Mouse (Mus musculus) midbrain, embryonic 15.5 days (tissue): ENCODE data around the gene Rsph4a. TPM values are rescaled to one million over a fixed set of nuclear protein-coding genes. Genes with fewer than 3 reads are reported as not detected.
"Not testable (repeated sequence)": the region's sequence is repeated elsewhere in the genome, so short reads cannot be mapped to it uniquely, and the experiment has no call there.

Experiments
- ATAC-seq: fragments of 200-750 bp; cut with Nextera tagmentation; replicated peaks from 2 replicates; pipeline ENCODE4 v1.8.0; 2017; ENCODE audit warnings: moderate TSS enrichment
- H3K27ac ChIP-seq: fragments of 300-500 bp; sonication (generic); 2 replicates; pipeline ENCODE4 v1.5.1; 2015; ENCODE audit warnings: mild to moderate bottlenecking, inconsistent platforms
- H3K27me3 ChIP-seq: fragments of 300-500 bp; sonication (generic); replicated peaks from 2 replicates; pipeline ENCODE4 v1.6.1; 2015; ENCODE audit warnings: inconsistent platforms
- H3K36me3 ChIP-seq: fragments of 300-500 bp; sonication (generic); replicated peaks from 2 replicates; pipeline ENCODE4 v1.6.1; 2015; ENCODE audit warnings: inconsistent platforms
- H3K4me1 ChIP-seq: fragments of 300-500 bp; sonication (generic); 2 replicates; pipeline ENCODE4 v1.6.1; 2015; ENCODE audit warnings: inconsistent platforms
- H3K4me2 ChIP-seq: fragments of 300-500 bp; sonication (generic); 2 replicates; pipeline ENCODE4 v1.6.1; 2015; ENCODE audit warnings: inconsistent platforms, mild to moderate bottlenecking, moderate library complexity
- H3K4me3 ChIP-seq: fragments of 300-500 bp; sonication (generic); 2 replicates; pipeline ENCODE4 v1.5.1; 2015; ENCODE audit warnings: mild to moderate bottlenecking, inconsistent platforms
- H3K9ac ChIP-seq: fragments of 300-500 bp; sonication (generic); 2 replicates; pipeline ENCODE4 v1.6.1; 2015; ENCODE audit warnings: mild to moderate bottlenecking, inconsistent platforms
- H3K9me3 ChIP-seq: fragments of 300-500 bp; sonication (generic); 2 replicates; pipeline ENCODE4 v1.6.1; 2016; ENCODE audit warnings: inconsistent platforms
- WGBS: fragments of 180-500 bp; shearing (Covaris S2); methylation state at CpG from one replicate; pipeline ENCODE4 v1.1.7; 2015; ENCODE audit warnings: mixed read lengths; 5-methylcytosine and 5-hydroxymethylcytosine counted together
- polyA plus RNA-seq: library from polyadenylated mRNA; unstranded; fragments of >200 nt; fragmentation: Nextera tagmentation; extraction: Ambion mirVana; gene quantifications from 2 replicates; pipeline ENCODE4 v1.2.1, GENCODE M21; 2015

Gene Rsph4a
- polyA plus RNA-seq = 1.3 and 1.4 TPM in 2 replicates

DNA sequence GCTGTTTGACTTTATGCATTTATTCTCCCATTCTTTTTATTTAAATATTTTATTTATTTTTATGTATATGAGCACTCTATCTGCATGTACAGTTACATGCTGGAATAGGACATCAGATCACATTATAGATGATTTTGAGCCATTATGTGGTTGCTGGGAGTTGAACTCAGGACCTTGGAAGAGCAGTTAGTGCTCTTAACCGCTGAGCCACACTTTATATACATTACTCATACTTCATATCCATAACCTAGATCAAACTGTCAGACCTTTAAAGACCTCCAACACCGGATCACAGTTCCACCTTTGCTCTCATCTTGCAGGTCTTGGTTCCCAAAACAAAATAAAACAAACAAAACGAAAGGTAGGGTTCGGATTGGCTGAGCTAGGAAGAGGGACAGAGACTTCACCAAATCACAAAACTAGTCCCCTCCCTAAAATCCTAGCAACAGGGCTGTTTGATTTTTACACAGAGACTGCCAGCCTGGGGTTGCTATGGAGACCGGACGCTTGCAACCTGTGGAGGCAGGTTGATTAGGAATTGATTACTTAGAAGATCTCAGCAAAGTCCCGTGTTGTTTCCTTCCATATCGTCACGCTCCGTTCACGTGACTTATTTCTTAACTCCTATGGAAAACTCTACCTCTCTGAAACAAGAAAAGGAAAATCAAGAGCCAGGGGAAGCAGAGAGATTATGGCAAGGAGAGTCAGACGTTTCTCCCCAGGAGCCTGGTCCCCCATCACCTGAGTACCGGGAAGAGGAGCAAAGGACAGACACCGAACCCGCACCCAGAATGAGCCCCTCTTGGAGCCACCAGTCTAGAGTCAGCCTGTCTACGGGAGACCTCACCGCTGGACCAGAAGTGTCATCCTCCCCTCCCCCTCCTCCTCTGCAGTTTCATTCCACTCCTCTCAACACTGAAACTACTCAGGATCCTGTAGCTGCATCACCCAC, at the start of gene Rsph4a:
Gene Rsph4a (plus strand): TSS at position 582 of the 952 bp plus-strand sequence.
- peak within 1 kb of the TSS; percentile 79 for H3K4me2 ChIP-seq
- ATAC-seq = peak; percentile 100
- no peak within 1 kb of the TSS for H3K27ac ChIP-seq
- no peaks in the 10 kb centered on the region for H3K9me3 ChIP-seq
- H3K4me1 ChIP-seq = no peaks in the 10 kb centered on the region
- H3K9ac ChIP-seq = peak within 1 kb of the TSS; percentile 23
- WGBS = 6% methylated on average over 17 of the region's 17 CpGs
- H3K36me3 ChIP-seq = no peaks in the 10 kb centered on the region
- H3K4me3 ChIP-seq = peak within 1 kb of the TSS; percentile 43
- H3K27me3 ChIP-seq = no peaks in the 10 kb centered on the region

DNA sequence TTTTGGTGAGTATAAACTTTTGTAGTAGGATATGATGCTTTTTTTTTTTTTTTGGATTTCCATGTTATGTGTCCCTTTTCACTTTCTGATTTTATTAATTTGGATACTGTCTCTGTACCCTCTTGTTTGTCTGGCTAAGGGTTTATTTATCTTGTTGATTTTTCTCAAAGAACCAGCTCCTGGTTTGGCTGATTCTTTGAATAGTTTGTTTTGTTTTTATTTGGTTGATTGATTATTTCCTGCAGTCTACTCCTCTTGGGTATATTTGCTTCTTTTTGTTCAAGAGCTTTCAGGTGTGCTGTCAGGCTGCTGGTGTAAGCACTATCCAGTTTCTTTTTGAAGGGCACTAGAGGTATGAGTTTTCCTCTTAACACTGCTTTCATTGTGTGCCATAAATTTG, 47.5 kb upstream of the Rsph4a start, which contains the start of gene Sult3a1:
Gene Sult3a1 (plus strand): TSS at position 301 of the 400 bp plus-strand sequence.
- H3K4me1 ChIP-seq = no peaks in the 10 kb centered on the region
- ATAC-seq = no peak
- H3K4me2 ChIP-seq = no peak within 1 kb of the TSS

DNA sequence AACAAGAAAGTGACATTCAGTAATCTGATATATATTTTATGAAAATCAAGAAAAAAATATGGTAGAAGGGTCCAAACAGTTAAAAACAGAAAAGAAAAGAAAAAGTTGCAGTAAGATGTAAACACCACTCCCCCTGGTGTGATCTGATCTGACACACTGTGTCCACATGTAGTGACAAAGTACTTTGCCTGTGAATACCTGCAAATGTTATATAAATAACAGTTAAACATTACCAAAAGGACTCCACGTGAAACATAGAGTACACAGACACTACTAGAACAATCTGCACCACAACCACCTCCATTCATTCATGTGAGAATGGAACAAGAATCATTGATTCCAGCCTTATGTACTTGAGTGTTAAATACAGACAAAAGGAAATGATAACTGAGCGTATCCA, 38.9 kb upstream of the Rsph4a start:
- H3K4me1 ChIP-seq = no peaks in the 10 kb centered on the region
- H3K4me3 ChIP-seq = no peak overlapping the region
- no peak for ATAC-seq
- 80% methylated on average over 2 of the region's 2 CpGs for WGBS
- H3K36me3 ChIP-seq = no peaks in the 10 kb centered on the region
- H3K27me3 ChIP-seq = no peaks in the 10 kb centered on the region
- H3K9ac ChIP-seq = no peak overlapping the region
- no peaks in the 10 kb centered on the region for H3K9me3 ChIP-seq
- H3K27ac ChIP-seq = no peak overlapping the region
- H3K4me2 ChIP-seq = no peak overlapping the region

More for the DNA sequence above, 47.5 kb upstream of the Rsph4a start, which contains the start of gene Sult3a1:
- Histone ChIP-seq H3K27ac (no peak within 1 kb of the TSS), H3K27me3 (no peaks in the 10 kb centered on the region), H3K9me3 (no peaks in the 10 kb centered on the region), H3K36me3 (no peaks in the 10 kb centered on the region), H3K4me3 (no peak within 1 kb of the TSS), H3K9ac (no peak within 1 kb of the TSS)

DNA sequence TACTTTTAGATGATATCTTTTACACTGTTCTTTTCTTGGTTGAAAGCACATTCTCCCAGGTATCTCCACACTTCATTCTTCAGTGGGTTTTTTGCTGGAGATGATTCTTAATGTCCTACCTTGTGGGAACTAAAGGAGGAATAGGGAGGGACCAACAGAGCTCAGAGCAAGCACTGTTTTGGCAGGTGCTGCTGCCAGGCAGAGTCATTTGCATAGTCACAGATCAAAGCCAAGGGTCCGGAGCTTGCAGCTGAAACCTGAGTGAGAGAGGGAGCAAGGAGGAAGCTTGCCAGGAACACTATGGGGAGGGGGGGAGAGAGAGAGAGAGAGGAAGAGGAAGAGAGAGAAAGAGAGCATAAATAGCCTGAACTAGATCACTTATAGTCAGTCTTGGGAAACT, 34.5 kb upstream of the Rsph4a start:
- H3K4me1 ChIP-seq = no peaks in the 10 kb centered on the region
- H3K9me3 ChIP-seq = no peaks in the 10 kb centered on the region
- no peak overlapping the region for H3K27ac ChIP-seq
- ATAC-seq = no peak
- H3K9ac ChIP-seq = no peak overlapping the region
- no peaks in the 10 kb centered on the region for H3K36me3 ChIP-seq
- H3K4me3 ChIP-seq = no peak overlapping the region
- no peaks in the 10 kb centered on the region for H3K27me3 ChIP-seq
- WGBS = 24% methylated on average over 1 of the region's 1 CpGs
- no peak overlapping the region for H3K4me2 ChIP-seq

DNA sequence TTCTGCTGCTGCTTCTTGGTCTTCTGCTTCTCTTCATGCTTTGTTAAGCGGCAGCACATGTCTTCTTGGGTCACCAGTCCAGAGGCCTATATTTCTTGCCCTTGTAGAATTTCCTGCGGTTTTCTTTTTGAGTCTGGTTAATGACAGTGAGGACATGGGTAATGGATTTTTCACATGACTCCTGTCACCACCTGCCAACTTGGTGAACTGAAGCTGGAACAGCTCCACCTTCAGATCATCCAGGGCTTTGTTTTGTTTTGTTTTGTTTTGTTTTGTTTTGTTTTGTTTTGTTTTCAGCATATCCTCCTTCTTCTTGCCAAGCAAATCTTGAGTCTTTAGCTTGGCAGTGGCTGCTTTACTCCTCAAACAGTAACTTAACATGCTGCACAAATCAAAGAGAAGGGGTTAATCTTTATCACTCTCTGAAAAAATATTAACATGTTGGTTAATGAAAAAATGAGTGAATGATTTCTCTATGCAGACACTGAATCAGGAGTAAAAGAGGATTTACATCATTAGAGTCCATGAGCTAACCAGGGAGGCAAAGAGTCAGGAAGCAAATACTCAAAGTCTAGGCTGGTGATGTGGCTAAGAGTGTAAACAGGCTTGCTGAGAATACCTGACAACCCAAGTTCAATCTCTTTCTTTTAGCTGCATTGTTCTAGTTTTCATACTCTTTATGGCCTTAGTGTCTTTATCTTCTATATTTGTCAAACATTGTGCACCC, 32.1 kb upstream of the Rsph4a start:
- Histone ChIP-seq H3K27me3 (no peaks in the 10 kb centered on the region), H3K9me3 (no peaks in the 10 kb centered on the region), H3K9ac (no peak overlapping the region), H3K4me3 (no peak overlapping the region), H3K27ac (no peak overlapping the region), H3K4me2 (no peak overlapping the region), H3K36me3 (no peaks in the 10 kb centered on the region), H3K4me1 (no peaks in the 10 kb centered on the region)
- 94% methylated on average over 2 of the region's 2 CpGs for WGBS
- ATAC-seq = no peak

DNA sequence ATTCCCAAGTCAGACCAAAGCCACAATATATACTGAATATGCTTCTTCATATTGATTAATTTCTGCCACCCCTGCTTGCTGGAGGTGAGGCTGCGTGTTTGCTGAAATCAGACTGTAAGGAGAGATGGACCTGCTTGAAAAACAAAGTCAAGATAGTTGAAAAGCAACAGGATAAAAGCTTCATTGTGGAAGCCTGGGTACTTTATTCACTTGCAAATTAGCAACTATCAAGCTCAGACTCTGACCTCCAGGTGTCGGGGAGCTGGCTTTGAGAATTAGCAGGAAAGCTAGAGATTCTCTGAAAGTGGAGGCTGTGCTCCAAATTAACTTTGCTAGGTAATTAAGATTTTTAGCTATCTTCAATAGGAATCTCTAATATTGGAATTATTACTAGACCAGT, 22.5 kb upstream of the Rsph4a start:
- H3K27ac ChIP-seq, H3K4me2 ChIP-seq, H3K36me3 ChIP-seq, ATAC-seq, H3K4me3 ChIP-seq, H3K27me3 ChIP-seq, H3K4me1 ChIP-seq, H3K9ac ChIP-seq, H3K9me3 ChIP-seq: not testable (repeated sequence)
- 77% methylated on average over 2 of the region's 2 CpGs for WGBS

DNA sequence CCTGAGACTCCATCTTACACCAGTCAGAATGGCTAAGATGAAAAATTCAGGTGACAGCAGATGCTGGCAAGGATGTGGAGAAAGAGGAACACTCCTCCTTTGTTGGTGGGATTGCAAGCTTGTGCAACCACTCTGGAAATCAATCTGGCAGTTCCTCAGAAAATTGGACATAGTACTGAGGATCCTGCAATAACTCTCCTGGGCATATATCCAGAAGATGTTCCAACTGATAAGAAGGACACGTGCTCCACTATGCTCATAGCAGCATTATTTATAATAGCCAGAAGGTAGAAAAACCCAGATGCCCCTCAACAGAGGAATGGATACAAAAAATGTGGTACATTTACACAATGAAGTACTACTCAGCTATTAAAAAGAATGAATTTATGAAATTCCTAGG, 3.4 kb upstream of the Rsph4a start:
- not testable (repeated sequence) for ATAC-seq, H3K27me3 ChIP-seq, H3K36me3 ChIP-seq, H3K4me3 ChIP-seq, H3K9ac ChIP-seq, H3K4me1 ChIP-seq, H3K9me3 ChIP-seq, H3K27ac ChIP-seq, H3K4me2 ChIP-seq
- 83% methylated on average over 1 of the region's 1 CpGs for WGBS

DNA sequence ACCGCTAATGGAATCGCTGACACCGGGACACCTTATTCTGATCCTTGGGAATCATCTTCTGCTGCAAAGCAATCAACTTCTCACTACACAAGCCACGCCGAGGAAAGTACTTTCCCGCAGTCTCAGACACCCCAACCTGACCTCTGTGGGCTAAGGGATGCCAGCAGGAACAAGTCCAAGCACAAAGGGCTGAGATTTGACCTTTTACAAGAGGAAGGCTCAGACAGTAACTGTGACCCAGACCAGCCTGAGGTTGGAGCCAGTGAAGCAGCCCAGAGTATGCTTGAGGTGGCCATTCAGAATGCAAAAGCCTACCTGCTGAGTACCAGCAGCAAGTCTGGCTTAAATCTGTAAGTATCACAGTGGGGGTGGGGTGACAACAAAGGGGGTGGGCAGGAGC, 578 bp downstream of the Rsph4a start:
- Histone ChIP-seq H3K27me3 (no peaks in the 10 kb centered on the region), H3K9ac (peak overlapping the region; percentile 23; the same call in 1 of the 2 replicates), H3K36me3 (no peaks in the 10 kb centered on the region), H3K4me2 (peak overlapping the region; percentile 79), H3K4me1 (no peaks in the 10 kb centered on the region), H3K9me3 (no peaks in the 10 kb centered on the region), H3K4me3 (peak overlapping the region; percentile 43), H3K27ac (no peak overlapping the region)
- 8% methylated on average over 6 of the region's 6 CpGs for WGBS
- peak; percentile 52 for ATAC-seq

DNA sequence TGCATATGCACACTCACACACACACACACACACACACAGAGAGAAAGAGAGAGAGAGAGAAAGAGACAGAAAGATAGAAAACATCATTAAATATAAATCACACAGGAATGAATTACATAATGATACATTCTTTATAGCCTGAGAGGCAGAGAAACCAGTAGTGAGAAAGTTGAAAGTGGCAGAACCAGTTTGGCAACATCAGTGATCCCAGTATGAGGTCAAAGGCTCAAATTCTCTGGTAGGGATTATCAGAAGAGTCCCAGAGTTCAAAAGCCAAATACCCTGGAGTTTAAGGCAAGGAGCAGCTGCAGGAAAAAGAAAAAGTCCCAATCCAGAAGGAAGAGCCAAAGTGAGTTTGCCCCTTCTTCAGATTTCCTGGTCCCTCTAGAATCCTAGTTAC, 35.8 kb downstream of the Rsph4a start:
- no peak for ATAC-seq
- H3K36me3 ChIP-seq = peaks cover 14% of the 10 kb centered on the region; the same call in 1 of the 2 replicates

DNA sequence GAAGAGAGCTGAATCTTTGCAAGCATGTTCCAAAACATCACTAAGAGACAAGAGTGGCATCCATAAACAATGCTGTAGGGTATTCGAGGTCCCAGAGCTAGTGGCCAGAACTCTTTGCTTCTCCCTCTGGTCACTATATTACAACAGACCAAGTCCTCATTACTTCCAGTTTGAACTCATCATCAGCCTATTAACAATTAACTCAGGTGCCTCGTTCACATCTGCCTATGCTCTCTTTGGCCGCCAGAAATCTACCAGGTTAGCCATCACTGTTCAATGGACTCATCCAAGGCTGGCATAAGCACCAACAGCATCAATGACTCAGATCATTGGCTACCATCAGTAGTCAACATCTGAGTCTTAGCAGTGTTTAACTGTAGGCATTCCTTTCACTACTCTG, 40.5 kb downstream of the Rsph4a start:
- Histone ChIP-seq H3K4me3 (no peak overlapping the region), H3K27ac (no peak overlapping the region), H3K4me1 (peaks cover 23% of the 10 kb centered on the region), H3K36me3 (no peaks in the 10 kb centered on the region; the same call in 1 of the 2 replicates), H3K9me3 (no peaks in the 10 kb centered on the region), H3K27me3 (no peaks in the 10 kb centered on the region), H3K9ac (no peak overlapping the region), H3K4me2 (no peak overlapping the region)
- WGBS = 88% methylated on average over 3 of the region's 3 CpGs
- no peak for ATAC-seq

More for the DNA sequence above, 35.8 kb downstream of the Rsph4a start:
- Histone ChIP-seq H3K27me3 (no peaks in the 10 kb centered on the region), H3K4me3 (no peak overlapping the region), H3K27ac (no peak overlapping the region), H3K9me3 (no peaks in the 10 kb centered on the region), H3K9ac (no peak overlapping the region), H3K4me1 (no peaks in the 10 kb centered on the region), H3K4me2 (no peak overlapping the region)

DNA sequence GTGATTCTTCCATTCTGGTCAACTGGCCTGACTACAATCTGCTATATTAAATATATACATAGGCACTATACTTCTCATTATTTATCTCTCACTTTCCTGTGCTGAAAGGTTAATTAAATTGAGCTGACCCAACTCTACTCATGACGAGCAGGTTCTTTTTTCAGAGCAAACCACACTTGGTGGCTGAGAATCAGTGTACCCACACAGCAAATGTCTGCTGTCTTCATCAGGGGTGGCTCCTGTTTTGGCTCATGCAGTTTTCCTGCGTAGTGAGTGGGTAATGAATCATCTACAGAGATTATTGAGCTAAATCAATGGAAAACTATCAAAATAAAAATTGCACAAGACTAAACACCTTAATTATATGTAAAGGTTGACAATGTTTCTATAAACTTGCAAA, 41.4 kb downstream of the Rsph4a start:
- ATAC-seq = no peak
- Histone ChIP-seq H3K4me3 (no peak overlapping the region), H3K4me2 (no peak overlapping the region), H3K27me3 (no peaks in the 10 kb centered on the region), H3K36me3 (no peaks in the 10 kb centered on the region), H3K9ac (no peak overlapping the region), H3K4me1 (peaks cover 24% of the 10 kb centered on the region), H3K9me3 (no peaks in the 10 kb centered on the region), H3K27ac (no peak overlapping the region)
- 92% methylated on average over 2 of the region's 2 CpGs for WGBS

DNA sequence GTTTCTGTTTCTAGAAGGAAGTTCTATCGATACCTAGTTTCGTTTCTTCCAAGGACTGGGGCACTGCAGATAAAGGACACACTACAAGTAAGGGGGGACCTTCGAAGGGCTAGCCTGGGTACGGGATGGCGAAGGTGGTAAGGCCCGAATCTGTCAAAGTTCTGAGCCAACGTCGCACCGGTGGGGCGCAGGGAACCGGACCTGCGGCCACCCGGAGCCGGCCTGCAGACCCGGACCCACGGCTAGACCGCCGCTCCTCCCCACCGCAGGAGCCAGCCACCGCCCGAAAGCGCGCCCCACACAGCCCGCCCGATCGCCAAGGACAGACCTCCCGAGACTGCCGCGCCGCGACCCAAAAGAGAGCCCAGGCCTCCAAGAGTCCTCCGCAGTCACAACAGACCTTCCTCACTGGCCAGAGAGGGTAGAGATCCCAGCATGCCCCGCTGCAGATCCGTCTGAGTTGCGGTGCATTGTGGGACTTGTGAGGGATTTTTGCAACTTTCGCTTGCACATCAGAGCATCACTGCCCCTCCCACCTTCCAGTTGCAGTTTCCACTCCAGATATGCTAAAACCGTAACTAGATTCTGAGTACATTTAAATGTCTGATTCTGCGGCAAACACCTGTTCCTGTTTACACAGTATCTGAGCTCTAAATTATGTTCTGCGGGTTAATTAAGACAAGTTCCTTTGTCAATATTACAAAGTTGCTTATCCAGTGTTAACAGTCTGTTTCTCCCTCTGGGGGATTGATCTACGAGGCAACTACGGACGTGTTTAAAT, 46.1 kb downstream of the Rsph4a start, which contains the start of gene Zup1:
Gene Zup1 (minus strand): TSS at position 467 of the 781 bp plus-strand sequence.
- peak within 1 kb of the TSS; percentile 75 for H3K4me2 ChIP-seq
- no peaks in the 10 kb centered on the region for H3K36me3 ChIP-seq
- peak within 1 kb of the TSS; percentile 80 for H3K27ac ChIP-seq
- peaks cover 24% of the 10 kb centered on the region for H3K4me1 ChIP-seq
- peak within 1 kb of the TSS; percentile 95 for H3K9ac ChIP-seq
- peak within 1 kb of the TSS; percentile 96 for H3K4me3 ChIP-seq
- no peaks in the 10 kb centered on the region for H3K9me3 ChIP-seq
- H3K27me3 ChIP-seq = no peaks in the 10 kb centered on the region
- peak; percentile 98 for ATAC-seq
- 2% methylated on average over 42 of the region's 42 CpGs for WGBS
